Mouse (Mus musculus) neutrophil, adult 59 days (primary cell): ENCODE measurements around the gene Olfr1371. TPM values are rescaled to one million over a fixed set of nuclear protein-coding genes. Genes with fewer than 3 reads are reported as not detected.

Experiments used
- total RNA-seq, 2 experiments: library from RNA; stranded (reverse); gene quantifications; 1 replicate in 1 of 2; 2 replicates in 1 of 2; pipeline ENCODE4 v1.2.4; 2023

The Olfr1371 gene
- not detected for total RNA-seq

GRCm38 (mm10) chr11:52213887-52214286 is at the start of gene Olfr1371:
TSS of gene Olfr1371 (minus strand) at chr11:52213987.

GRCm38 (mm10) chr11:52231606-52232541 is 18.1 kb upstream of the Olfr1371 start, which contains the start of gene Skp1a:
TSS of gene Skp1a (plus strand) at chr11:52231995.

Other genes with a start within 250 kb of the Olfr1371 start
- gene Cdkn2aipnl, start 246.3 kb downstream of the Olfr1371 start, total RNA-seq: 10 to 100 TPM; 31.7 to 36.0 TPM
- gene Ube2b, start 213.2 kb downstream of the Olfr1371 start, total RNA-seq: 100 to 1,000 TPM; 146 to 161 TPM
- gene Cdkl3, start 209.8 kb downstream of the Olfr1371 start, total RNA-seq: 1 to 10 TPM; 3.1 to 6.1 TPM
- gene Ppp2ca, start 115.3 kb downstream of the Olfr1371 start, total RNA-seq: 100 to 1,000 TPM in 1 of 2 experiments, 10 to 100 TPM in 1; 92.5 to 103 TPM
- not detected for gene Olfr1373, start 68.5 kb downstream of the Olfr1371 start, total RNA-seq
- gene Skp1a, start 18.0 kb upstream of the Olfr1371 start, total RNA-seq: 10 to 100 TPM; 70.9 TPM
- under 1 TPM; 0.33 to 0.60 TPM for gene Tcf7, start 69.0 kb upstream of the Olfr1371 start, total RNA-seq
- 10 to 100 TPM; 73.2 to 79.0 TPM for gene Vdac1, start 146.9 kb upstream of the Olfr1371 start, total RNA-seq
- gene 9530068E07Rik, start 182.4 kb upstream of the Olfr1371 start, total RNA-seq: 100 to 1,000 TPM; 103 TPM